Mouse (Mus musculus) lung, adult 2 months (tissue): ENCODE results near the gene Tmprss2. TPM values are rescaled to one million over a fixed set of nuclear protein-coding genes. Genes with fewer than 3 reads are reported as not detected.

Source experiments
- DNase-seq: peaks from one replicate; pipeline ENCODE4 v3.0.0; 2022
- H3K4me1 ChIP-seq: fragments of 200-500 bp; 2 replicates; pipeline ENCODE4 v1.6.1; 2011; ENCODE audit warnings: low read length; ENCODE audit not compliant: control insufficient read depth, insufficient read depth
- H3K4me3 ChIP-seq: fragments of 200-500 bp; replicated peaks from 2 replicates; pipeline ENCODE3; 2011; ENCODE audit warnings: low read depth, mild to moderate bottlenecking, control low read depth, low read length; ENCODE audit errors: extremely low read depth
- CTCF ChIP-seq: fragments of 200-500 bp; IDR thresholded peaks from 2 replicates; pipeline ENCODE4 v1.5.1; 2011; ENCODE audit warnings: mild to moderate bottlenecking, low read length, control low read depth; ENCODE audit not compliant: insufficient read depth
- POLR2A ChIP-seq: fragments of 200-500 bp; IDR thresholded peaks from 2 replicates; pipeline ENCODE4 v1.6.1; 2011; ENCODE audit warnings: low read depth, mild to moderate bottlenecking, control low read depth, low read length, borderline replicate concordance; ENCODE audit errors: extremely low read depth
- WGBS: fragments of 180-500 bp; shearing (Covaris S2); methylation state at CpG from one replicate; pipeline ENCODE4 v1.1.7; 2018; 5-methylcytosine and 5-hydroxymethylcytosine counted together
- polyA plus RNA-seq: library from polyadenylated mRNA; depleted of rRNA; stranded (reverse); fragments of >200 nt; gene quantifications from 2 replicates; pipeline ENCODE4 v1.2.3, GENCODE M21; 2012; rRNA removed

The Tmprss2 gene
- polyA plus RNA-seq, 1 experiment, result 56.6 TPM

DNA sequence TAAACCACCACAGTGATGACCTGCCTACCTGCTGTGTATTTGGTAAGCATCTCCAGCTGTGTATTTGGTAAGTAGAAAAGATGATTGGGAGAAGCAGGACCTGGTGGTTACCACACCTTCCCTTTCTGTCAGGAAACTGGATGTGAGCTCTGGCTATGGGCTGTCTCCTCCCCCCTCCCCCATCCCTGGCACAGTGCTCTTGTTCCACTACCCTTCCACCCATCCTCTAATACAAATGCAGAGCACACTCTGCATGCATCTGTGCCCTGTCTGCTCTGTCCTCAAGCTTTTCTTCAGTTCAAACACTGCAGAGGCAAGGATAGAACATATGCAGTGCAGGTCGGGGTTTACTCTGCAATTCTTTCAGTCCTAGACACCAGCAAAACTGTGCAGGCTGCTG is 76.5 kb downstream of the Tmprss2 start:
- Histone ChIP-seq H3K4me3 (peak overlapping the region; percentile 24), H3K4me1 (peaks cover 11% of the 10 kb centered on the region)
- WGBS, result 21% methylated on average over 1 of the region's 1 CpGs
- TF ChIP-seq CTCF (no peak), POLR2A (no peak)
- no peak for DNase-seq

DNA sequence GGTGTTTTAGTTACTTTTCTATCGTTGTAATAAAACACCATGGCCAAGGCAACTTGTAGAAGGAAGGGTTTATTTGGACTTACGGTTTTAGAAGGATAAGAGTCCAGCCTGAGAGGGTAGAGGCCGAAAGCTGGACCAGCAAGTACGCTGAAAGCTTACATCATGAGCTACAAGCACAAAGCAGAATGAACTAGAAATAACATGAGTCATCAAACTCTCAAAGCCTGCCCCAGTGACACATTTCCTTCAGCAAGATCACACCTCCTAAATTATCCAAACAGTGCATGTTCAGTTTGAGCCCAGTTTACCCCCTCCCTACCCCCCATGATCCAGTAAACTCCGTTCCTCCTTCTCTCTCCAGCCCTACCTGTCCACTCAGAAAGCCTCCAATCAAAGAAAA is 77.2 kb downstream of the Tmprss2 start:
- Histone ChIP-seq H3K4me3 (no peak overlapping the region), H3K4me1 (peaks cover 11% of the 10 kb centered on the region)
- WGBS, result 68% methylated on average over 5 of the region's 5 CpGs
- no peak for TF ChIP-seq CTCF
- TF ChIP-seq POLR2A, result no peak
- no peak for DNase-seq

DNA sequence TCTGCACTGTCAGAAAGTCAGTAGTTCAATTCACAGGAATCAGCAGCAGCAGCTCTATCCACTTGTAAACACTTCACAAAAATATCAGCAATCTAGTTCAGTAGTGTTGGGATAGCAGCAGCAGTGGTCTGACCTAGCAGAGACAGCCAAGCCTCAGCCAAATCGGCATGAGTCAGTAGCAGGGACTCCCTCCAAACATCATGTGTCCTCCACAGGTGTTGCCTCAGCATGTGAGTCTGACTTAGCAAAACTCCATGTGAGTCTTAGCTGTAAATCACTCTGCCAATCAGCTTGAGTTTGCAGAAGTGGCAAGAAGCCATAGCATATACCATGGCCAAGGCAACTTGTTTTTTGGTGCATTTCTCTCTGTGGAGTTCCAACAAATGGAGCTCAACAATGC is 77.9 kb downstream of the Tmprss2 start:
- TF ChIP-seq CTCF (no peak), POLR2A (no peak)
- H3K4me1 ChIP-seq, result peaks cover 11% of the 10 kb centered on the region
- H3K4me3 ChIP-seq, result no peak overlapping the region
- no peak for DNase-seq
- WGBS, result 80% methylated on average over 1 of the region's 1 CpGs

DNA sequence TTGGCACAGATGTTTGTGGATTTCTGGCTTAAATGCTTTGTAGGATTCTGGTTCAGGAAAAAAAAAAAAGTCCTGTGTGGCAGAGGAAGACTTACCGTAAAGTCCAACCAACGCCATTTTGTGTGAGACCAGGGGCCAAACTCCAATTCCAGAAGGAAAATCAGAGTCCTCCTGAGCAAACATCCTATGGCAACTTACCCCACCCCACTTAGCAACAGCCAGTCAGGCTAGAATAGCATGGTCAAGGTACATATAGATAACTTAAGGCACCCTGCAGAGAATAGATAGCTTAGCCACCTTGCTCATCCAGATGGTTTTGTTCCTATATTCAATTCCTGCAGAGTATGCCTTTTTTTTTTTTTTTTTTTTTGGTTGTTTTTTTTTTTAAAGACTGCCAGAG is 81.8 kb downstream of the Tmprss2 start:
- Histone ChIP-seq H3K4me1 (no peaks in the 10 kb centered on the region; the same call in none of the 2 replicates), H3K4me3 (no peak overlapping the region)
- WGBS, result 85% methylated on average over 2 of the region's 2 CpGs
- no peak for DNase-seq
- TF ChIP-seq CTCF (no peak), POLR2A (no peak)

DNA sequence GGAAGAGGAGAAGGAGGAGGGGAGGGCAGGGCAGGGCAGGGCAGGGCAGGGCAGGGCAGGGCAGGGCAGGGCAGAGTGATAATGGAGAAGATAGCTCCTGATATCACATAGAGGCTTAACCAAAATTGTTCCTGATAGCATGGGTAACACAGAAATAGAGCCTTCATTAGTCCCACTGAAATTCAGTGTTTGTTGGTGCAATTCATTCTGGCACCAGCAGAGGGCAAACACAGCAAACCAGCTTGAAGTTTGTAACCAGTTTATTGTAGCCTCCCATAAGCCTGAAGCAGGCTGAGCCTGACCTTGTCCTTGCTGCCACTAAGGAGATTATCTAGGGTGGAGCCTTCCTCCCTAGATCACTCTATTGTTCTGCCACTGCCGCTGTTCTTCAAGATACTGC is 88.0 kb downstream of the Tmprss2 start:
- TF ChIP-seq CTCF, result 0 out of 2 replicates have a peak, but pooled peaks have one; percentile 9
- TF ChIP-seq POLR2A, result no peak
- 14% methylated on average over 1 of the region's 1 CpGs for WGBS
- no peak for DNase-seq
- no peaks in the 10 kb centered on the region for H3K4me1 ChIP-seq
- no peak overlapping the region for H3K4me3 ChIP-seq

- 83% methylated on average over 6 of the region's 6 CpGs for WGBS
- no peak for TF ChIP-seq POLR2A
- TF ChIP-seq CTCF, result no peak
- no peak for DNase-seq
- Histone ChIP-seq H3K4me3 (no peak overlapping the region), H3K4me1 (no peaks in the 10 kb centered on the region; the same call in 1 of the 2 replicates)
These were observed 89.0 kb downstream of the Tmprss2 start for GRCm38 (mm10) chr16:97521983-97522382.

DNA sequence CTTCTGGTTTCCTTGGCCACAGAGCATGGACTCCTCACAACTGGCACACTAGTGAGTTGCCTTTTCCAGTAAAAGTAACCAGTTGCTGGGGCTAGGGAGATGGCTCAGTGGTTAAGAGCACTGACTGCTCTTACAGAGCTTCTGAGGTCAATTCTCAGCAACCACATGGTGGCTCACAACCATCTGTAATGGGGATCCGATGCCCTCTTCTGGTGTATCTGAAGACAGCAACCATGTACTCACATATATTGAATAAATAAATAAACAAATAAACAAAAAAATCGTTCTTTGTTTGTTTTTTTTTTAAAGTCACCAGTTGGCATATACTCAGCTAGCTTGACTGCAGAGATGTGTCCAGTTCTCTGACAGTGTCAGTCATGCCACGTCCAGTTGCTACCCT is 94.7 kb downstream of the Tmprss2 start:
- whole genome bisulfite sequencing, result 76% methylated on average over 3 of the region's 3 CpGs
- no peak for DNase-seq
- no peak overlapping the region for H3K4me3 ChIP-seq
- H3K4me1 ChIP-seq, result peaks cover 6% of the 10 kb centered on the region; the same call in 1 of the 2 replicates
- TF ChIP-seq CTCF, result no peak
- no peak for TF ChIP-seq POLR2A

Other genes starting within 250 kb of the Tmprss2 start
- 0.96 and 2.3 TPM in 2 replicates for gene Mx1, start 148.3 kb downstream of the Tmprss2 start, polyA plus RNA-seq
- 0.32 and 0.41 TPM in 2 replicates for gene Fam3b, start 96.4 kb downstream of the Tmprss2 start, polyA plus RNA-seq
- gene Ripk4, start 152.6 kb upstream of the Tmprss2 start, polyA plus RNA-seq, result 15.5 and 16.7 TPM in 2 replicates
- gene Prdm15, start 240.7 kb upstream of the Tmprss2 start, polyA plus RNA-seq, result 7.5 and 11.0 TPM in 2 replicates